Mouse (Mus musculus) neutrophil, adult 5-6 weeks (primary cell): Measurements from ENCODE around the gene Vsnl1. TPM values are rescaled to one million over a fixed set of nuclear protein-coding genes. Genes with fewer than 3 reads are reported as not detected.

ENCODE experiments used
- ATAC-seq: fragments of 151-379, 151-347 bp; 2 replicates; pipeline ENCODE4 v1.8.0; 2017; ENCODE audit warnings: mild to moderate bottlenecking, moderate TSS enrichment; ENCODE audit not compliant: insufficient number of reproducible peaks, poor library complexity, low FRiP score, severe bottlenecking; ENCODE audit errors: extremely low read depth
- total RNA-seq: library from RNA; stranded (forward); fragments of 200-1000 nt; gene quantifications from 2 replicates; pipeline ENCODE4 v1.2.3, GENCODE M21; 2017

The Vsnl1 gene
- total RNA-seq, 1 experiment from 2014 or later, result not detected

GRCm38 (mm10) chr12:11306753-11307645, 129.4 kb downstream of the Vsnl1 start:
- no peak for ATAC-seq

DNA sequence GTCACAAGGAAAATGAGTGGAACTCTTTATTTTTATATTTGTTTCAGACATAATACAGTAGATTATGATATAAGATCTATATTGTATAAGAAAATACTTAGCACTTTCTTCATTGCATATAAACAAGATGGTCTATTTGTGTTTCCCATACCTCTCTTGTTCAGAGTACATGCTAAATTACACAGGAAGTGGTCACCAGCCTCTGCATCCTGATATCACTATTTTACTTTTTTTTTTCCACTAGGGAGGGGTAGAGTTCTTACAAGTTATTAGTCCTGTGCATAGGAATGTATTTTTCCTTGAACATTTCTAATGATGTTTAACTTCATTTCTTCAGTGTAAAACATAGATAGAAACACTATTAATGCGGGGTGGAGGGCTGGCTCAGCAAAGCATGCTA, 135.6 kb downstream of the Vsnl1 start:
- ATAC-seq, result no peak

- ATAC-seq, result no peak
Observed at GRCm38 (mm10) chr12:11286382-11286781, 150.0 kb downstream of the Vsnl1 start.

DNA sequence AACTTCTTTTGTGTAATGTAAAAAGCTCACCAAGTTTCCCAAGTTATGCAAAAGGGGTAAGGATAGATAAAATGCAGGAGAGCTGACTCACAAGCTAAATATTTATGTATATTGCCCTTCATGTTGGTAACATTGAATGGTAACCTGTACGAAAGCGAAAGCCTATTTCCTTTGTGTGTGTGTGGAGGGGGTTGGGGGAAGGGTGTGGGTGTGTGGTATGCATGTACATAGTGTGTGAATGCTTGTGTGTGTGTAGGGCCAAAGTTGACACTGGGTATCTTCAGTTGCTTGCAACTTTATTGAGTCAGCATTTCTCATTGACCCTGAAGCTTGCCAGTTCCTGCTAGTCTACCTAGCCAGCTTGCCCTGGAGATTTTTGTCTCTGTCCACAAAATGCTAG, 154.8 kb downstream of the Vsnl1 start:
- no peak for ATAC-seq

- no peak for ATAC-seq
Observed at GRCm38 (mm10) chr12:11279886-11280285, 156.5 kb downstream of the Vsnl1 start.

DNA sequence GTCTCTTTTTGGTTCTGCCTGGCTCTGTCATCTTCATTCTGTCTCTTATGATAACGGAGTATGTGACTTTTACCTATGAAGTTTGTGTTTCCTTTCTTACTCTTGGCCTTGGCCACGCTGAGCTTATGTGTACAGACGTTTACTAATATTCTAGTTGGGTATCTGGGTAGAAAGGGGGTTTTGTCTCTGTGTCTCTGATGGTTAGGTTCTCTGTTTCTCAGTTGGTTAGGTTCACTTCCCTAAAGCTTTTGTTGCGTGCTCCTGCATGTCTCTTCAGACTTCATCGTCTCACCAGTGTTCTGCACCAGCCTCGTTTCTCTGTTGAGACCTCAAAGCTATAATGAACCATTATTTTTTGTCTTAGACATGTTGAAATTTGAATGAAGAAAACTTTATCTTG, 159.2 kb downstream of the Vsnl1 start:
- peak; percentile 83 for ATAC-seq

- peak; percentile 54; the same call in 1 of the 2 replicates for ATAC-seq
Observed at GRCm38 (mm10) chr12:11276632-11277031, 159.8 kb downstream of the Vsnl1 start.

Other genes starting within 250 kb of the Vsnl1 start
- 2.2 TPM in 1 of 2 replicates, not detected in the other for gene Msgn1, start 227.6 kb downstream of the Vsnl1 start, total RNA-seq
- 1.2 and 1.4 TPM in 2 replicates for gene Gen1, start 170.8 kb downstream of the Vsnl1 start, total RNA-seq
- gene Smc6, start 170.7 kb downstream of the Vsnl1 start, total RNA-seq, result 101 and 102 TPM in 2 replicates
- gene Rad51ap2, start 19.5 kb upstream of the Vsnl1 start, total RNA-seq, result 0.12 TPM in 1 of 2 replicates, not detected in the other